Mouse (Mus musculus): ENCODE measurements around the gene Nudt3.

Nudt3 gene

DNA sequence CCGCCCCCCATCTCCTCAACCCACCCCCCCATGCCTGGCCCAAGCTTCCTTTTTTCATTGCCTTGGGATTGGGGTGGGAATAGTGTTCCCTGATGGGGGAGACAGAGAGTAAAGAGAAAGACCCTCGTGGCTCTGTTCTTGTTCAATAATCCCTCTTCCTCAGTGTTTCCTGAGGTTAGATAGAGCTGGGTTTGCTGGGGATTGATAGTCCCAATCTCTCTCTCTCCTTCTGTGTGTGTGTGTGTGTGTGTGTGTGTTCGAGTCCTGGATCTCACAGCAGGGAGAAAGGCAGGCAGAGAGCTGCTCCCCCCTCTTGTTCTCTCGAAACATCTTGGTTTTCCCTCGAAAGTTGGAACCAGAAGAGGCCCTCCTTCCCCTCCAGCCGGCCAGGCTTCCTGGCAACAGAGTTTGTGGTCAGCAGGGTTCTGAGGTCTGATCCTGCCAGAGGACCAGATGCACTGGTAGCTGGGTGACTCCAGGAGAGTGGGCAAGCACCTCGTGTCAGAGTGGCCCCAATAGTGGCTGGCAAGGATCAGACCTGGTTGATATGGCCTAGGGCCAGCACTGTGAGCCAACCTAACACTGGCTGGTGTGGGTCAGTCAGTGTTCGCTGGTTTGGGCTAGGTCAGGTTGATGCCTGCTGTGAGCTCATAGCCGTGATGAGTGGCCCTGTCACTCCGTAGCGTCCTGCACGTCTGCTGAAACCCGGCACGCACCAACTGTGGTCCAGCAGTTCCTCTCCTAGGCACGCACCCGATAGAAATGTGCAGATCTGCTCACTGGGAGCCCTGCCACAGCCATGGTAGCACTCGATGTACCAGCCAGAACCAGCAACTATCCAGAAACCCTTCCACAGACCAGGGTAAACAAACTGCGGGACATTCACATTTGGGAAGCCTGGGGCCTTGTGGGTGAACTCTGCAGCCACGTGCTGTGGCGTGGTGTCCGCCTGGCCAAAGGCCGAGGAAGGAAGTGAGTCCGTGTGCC is 70.8 kb downstream of the Nudt3 start:
- CTCF ChIA-PET, result interaction anchor here (0.7 kb wide), 1 partner anchor 16 kb away, joined by 4 read pairs; no protein-coding TSS in a partner anchor

DNA sequence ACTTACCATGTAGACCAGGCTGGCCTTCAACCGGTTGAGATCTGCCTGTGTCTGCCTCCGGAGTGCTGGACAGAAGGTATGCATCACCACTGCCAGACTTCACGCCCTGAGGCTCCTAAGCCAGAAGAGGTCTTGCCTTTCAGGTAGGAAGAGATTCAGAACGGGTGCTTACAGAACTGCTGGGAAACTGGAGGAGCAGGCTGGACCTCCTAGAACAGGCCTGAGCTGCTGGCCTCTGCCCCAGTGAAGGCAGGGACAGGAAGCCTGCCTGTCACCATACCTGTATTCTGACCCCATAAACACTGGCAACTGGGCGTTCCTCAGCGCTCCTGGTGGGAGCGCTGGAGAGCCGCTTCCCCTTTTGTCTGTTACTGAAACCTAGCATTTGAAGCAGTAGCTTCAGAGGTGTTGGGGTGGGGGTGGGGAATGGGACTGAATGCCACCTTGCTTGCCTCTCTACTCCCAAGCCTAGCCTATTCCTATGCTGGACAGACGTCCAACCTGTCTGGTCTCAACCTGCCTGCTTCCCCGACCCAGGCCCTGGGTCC is 71.8 kb downstream of the Nudt3 start:
- CTCF ChIA-PET, result interaction anchor here (0.7 kb wide), 1 partner anchor 17 kb away, joined by 4 read pairs; no protein-coding TSS in a partner anchor

GRCm38 (mm10) chr17:27549234-27549633 is 74.1 kb downstream of the Nudt3 start:
- CTCF ChIA-PET, result interaction anchor here (0.6 kb wide), 1 partner anchor 116 kb away, joined by 4 read pairs; no protein-coding TSS in a partner anchor

DNA sequence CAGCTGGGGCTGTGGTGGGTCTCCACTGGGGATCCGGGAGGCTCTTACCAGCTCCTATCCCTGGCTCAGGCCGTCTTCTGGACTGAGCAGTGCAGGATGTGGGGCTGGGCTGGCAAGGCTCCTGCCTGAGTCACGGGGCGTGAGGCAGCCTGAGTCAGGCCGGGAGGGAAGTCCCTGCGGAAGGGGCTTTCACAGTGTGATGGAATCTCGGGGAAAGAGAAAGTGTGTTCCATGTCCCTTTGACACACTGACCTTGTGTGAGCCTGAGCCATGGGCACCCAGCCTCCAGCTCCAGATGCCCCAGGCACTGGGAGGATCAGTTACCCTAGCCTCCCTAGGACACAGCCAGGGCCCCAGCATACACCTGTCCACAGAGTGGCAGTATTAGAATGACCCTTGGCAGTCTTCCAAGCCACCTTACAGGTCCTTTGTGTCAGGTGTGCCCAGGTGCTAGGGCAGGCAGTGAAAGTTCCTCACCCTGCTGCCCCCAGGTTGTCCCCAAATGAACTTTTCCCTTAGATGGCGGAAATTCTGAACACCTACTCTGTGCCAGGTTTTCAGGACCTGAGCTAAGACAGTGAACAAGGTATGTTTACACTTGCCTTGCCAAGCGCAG is 75.9 kb downstream of the Nudt3 start:
- CTCF ChIA-PET, result interaction anchor here (0.6 kb wide), 1 partner anchor 14 kb away, joined by 4 read pairs; no protein-coding TSS in a partner anchor

DNA sequence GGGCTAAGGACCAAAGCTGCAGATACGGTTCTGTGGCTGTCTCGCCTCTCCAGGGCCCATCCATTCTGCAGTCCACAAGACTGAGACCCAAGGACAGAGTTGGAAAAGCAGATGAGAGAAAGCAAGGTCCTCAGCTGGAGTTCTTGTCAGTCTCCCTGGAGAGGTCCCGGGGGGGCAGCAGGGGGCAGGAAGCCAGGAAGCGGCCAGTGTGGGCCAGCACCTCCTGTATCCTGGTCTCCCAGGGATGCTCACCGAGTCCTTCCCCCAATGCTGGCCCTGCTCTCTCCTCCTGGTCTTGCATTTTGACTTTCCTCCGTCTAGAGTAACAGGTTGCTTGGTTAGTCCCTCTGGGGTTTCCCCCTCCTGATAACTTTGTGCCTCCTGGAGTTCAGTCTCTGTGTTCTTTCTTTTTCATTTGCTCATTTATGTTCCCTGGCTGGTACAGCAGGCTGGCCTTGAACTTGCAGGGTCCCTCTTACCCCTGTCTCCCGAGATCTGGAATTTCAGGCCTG is 76.7 kb downstream of the Nudt3 start:
- CTCF ChIA-PET, result no interaction called here

- CTCF ChIA-PET, result no interaction called here
Observed at GRCm38 (mm10) chr17:27545991-27546390, 77.3 kb downstream of the Nudt3 start.

DNA sequence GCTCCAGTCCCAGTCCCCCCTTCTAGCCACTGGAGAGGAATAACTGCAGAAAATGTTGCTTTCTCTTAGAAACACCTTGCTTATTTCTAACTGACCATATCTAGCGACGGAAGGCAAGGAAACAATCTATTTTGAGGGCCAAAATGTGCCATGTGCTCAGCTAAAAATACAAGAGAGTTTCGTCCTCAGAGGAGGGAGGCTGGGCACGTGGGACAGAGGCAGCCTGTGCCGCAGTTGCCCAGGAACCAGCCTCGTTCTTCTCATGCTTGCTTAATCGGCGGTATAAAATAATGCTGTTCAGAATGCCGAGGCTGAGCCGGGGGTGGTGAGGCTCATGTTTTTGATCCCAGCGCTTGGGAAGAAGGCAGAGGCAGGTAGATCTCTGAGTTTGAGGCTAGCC is 78.7 kb downstream of the Nudt3 start:
- CTCF ChIA-PET, result no interaction called here

DNA sequence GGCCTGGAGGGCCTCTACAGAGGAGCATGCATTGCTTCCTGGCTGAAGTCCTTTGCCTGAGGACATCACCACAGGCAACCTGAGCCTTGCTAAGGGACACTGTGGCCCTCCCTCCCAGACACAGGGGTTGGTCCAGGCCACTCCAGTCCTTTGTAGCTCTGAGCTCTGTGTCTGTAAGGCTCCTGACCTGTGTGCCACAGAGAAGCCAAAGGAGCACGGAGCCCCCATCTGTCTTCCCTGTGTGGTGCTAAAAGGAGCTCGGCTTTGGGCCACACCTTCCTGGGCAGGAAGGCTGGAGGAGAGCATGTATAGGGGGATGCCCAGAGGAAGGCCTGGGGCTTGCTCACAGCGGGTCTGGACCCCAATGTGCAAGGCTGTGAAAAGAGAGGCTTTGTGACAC is 81.3 kb downstream of the Nudt3 start:
- CTCF ChIA-PET, result no interaction called here

- CTCF ChIA-PET, result no interaction called here
Observed at GRCm38 (mm10) chr17:27541261-27541660, 82.0 kb downstream of the Nudt3 start.

DNA sequence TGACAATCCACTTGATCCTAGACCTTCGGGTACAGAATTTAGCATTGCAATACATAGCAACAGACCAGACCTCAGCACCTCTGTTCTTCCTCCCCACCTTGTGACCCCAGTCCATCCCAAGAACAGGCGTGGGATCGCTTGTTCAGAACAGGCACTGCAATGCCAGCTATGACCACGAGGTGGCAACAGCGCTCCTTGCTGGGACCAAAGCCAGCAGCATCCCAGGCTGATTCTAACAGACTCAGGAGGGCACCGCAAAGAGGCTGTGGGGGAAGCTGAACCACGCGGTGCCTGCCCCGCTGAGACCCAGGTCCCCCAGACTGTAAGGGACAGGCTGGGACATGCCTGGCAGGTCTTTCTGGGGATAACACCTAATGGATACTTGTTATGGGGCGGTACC is 88.6 kb downstream of the Nudt3 start:
- CTCF ChIA-PET, result interaction anchor here (0.5 to 1.1 kb wide), 4 partner anchors 30 to 237 kb away, joined by 3 to 9 read pairs (median 4); no protein-coding TSS in a partner anchor

DNA sequence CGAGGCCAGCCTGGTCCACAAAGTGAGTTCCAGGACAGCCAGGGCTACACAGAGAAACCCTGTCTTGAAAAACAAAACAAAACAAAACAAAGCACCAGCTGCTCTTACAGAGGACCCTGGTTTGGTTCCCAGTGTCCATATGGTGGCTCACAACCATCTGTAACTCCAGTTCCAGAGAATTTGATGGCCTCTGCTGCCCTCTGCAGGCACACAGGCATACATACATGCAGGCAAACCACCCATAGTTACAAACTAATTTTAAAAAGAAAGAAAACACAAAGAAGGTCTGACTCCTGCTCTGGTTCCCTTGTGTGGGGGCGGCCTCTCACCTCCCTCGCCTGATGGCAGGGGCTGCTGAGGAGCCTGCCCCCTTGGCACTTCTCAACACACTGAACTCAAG is 89.9 kb downstream of the Nudt3 start:
- CTCF ChIA-PET, result interaction anchor here (0.6 to 1.1 kb wide), 4 partner anchors 15 to 345 kb away, joined by 3 to 9 read pairs (median 4); no protein-coding TSS in a partner anchor

DNA sequence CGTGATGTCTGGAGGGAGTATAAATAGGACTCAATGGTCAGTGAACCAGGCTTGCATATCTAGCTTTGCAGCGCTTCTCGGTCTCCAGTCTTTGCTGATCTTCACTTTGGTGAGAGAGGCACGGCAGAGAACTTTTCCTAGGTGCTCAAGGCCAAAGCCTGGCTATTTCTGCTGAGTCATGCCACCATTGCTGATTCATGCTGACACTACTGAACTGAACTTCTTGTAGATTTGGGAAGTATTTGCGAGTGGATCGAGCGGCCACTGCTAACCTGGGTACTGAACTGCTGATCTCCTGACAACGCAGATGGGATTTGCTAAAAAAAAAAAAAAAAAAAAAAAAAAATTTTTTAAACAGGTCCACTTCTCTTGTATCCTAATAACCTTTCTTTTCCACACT is 91.2 kb downstream of the Nudt3 start:
- CTCF ChIA-PET, result no interaction called here
